Mouse (Mus musculus): ENCODE measurements around the gene 1700113H08Rik. TPM values are rescaled to one million over a fixed set of nuclear protein-coding genes. Genes with fewer than 3 reads are reported as not detected.

1700113H08Rik gene
- total RNA-seq, 1 experiment from 2014 or later, result not detected

DNA sequence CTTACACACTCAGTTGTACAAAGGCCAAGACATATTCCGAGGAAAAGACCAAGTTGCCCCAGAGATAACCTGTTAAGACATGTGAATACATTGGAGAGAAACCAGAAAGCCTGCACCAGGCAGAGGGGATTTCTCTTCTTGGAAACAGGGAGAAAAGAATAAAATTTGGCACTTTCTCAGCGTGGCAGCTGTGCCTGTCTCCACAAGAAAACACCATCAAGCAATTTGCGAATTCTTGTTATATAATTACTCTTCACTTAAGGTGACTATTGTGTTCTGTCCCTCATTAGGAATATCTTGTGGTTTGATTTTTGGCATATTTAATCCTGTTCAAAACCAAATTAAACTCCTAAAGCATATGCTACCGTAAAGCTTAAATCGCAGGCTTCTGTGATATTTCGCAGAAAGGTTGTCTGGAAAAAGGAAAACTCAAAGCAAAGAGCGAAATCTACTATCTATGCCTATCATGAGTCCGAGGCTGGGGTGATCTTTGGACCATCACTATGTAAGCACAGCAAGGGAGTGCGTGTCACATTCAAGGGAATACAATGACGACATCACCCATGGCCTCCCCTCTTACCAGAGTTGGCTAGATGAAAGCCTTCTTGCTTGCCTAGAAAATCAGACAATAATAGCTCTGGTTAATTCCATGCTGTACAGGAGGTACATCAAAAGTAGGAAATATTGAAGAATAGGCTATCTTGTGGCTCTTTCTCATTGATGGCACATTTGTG lies 51.4 kb downstream of the 1700113H08Rik start:
- ATAC-seq (replicated peaks in 1 of 2; ENCODE audit: insufficient read depth in 1 of 2, low FRiP score in 2 of 2, low TSS enrichment in 1 of 2, low read depth in 1 of 2, poor library complexity in 2 of 2, severe bottlenecking in 2 of 2), result no peak

DNA sequence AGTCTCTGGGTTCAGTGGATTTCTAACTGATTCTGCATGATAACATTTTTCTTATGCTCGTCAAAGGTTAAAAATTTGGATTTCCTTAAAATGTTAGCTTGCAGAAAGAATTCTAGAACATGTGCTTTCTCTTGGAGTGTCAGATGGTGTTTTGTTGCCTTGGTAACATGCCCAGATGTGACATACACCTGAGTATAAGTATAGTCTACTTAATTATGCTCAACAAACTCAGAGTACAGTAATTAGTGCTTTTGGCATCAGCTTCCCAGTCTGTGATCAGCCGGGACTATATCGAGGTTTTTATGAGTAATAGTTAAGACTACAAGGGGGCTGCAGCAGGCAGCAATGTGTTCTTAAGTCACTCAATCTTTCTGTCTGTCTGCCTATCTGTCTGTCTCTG lies 53.1 kb downstream of the 1700113H08Rik start:
- ATAC-seq (replicated peaks in 1 of 2; ENCODE audit: insufficient read depth in 1 of 2, low FRiP score in 2 of 2, low TSS enrichment in 1 of 2, low read depth in 1 of 2, poor library complexity in 2 of 2, severe bottlenecking in 2 of 2), result no peak

- no peak for ATAC-seq (replicated peaks in 1 of 2; ENCODE audit: insufficient read depth in 1 of 2, low FRiP score in 2 of 2, low TSS enrichment in 1 of 2, low read depth in 1 of 2, poor library complexity in 2 of 2, severe bottlenecking in 2 of 2)
Observed at GRCm38 (mm10) chr10:87125094-87125493, 67.2 kb downstream of the 1700113H08Rik start.

DNA sequence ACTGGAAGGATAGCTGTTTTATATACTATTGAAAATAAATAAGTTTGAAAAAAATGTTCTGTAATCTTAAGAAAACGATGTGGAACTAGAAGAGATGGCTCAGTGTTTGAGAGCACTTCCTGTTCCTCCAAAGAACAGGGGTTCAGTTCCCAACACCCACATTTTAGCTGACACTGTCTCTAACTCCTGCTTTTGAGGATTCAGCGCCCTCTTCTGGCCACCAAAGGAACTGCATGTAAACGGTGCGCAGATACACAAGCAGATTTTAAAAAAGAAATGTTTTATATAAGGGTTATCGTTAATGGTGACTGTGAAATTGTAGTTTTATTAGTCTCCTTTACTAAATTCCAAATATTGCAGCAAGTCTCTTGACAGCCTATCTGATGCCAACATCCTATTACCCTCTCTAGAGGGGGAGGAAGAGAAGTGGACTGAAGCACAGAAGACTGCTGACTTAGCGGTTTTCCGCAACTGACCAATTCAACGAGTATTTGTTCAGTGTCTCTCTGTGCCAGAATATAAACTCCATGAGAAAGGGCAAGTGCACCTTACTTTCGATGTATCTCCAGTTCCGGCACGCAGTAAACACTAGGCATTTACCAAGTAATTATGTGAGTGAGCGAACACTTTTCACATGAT lies 68.5 kb downstream of the 1700113H08Rik start:
- ATAC-seq (replicated peaks in 1 of 2; ENCODE audit: insufficient read depth in 1 of 2, low FRiP score in 2 of 2, low TSS enrichment in 1 of 2, low read depth in 1 of 2, poor library complexity in 2 of 2, severe bottlenecking in 2 of 2), result no peak

GRCm38 (mm10) chr10:87151050-87151449 lies 93.2 kb downstream of the 1700113H08Rik start:
- ATAC-seq (replicated peaks in 1 of 2; ENCODE audit: insufficient read depth in 1 of 2, low FRiP score in 2 of 2, low TSS enrichment in 1 of 2, low read depth in 1 of 2, poor library complexity in 2 of 2, severe bottlenecking in 2 of 2), result no peak

DNA sequence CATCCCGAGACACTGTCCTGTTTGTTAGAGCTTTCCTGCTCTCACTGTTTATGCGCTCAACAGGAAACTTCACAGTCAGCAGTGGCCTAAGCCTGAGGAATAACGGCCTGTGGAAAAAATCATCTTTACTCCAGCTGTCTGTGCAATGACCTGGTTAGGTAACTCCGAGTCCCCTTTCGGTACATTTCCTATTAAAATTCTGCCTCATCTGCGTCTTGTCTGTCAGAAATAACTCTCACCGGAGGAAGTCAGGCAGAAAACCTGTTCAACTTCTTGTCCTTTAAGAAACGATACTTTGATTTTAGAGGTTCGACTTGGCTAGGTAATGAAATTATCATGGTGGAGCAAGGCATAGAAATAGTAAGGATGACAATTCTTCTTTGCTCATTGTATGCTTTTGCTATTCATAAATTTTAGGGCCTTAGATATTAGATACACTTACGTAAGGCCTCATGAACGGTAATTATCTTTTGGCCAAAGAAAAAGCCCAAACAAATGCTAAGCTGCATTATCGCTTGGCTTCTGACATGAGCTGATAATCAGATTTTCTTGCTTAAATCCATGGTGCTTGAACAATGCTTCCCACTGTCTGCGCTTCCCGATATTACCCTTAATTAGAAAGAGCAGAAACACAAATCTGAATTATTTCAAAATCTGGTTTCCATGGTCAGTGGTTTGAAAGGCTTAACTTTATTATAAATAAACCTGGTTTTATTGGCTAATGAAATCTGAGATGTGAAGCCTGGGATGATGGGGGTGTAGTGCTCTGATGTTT lies 96.1 kb downstream of the 1700113H08Rik start:
- ATAC-seq (replicated peaks in 1 of 2; ENCODE audit: insufficient read depth in 1 of 2, low FRiP score in 2 of 2, low TSS enrichment in 1 of 2, low read depth in 1 of 2, poor library complexity in 2 of 2, severe bottlenecking in 2 of 2), result no peak

- no peak for ATAC-seq (replicated peaks in 1 of 2; ENCODE audit: insufficient read depth in 1 of 2, low FRiP score in 2 of 2, low TSS enrichment in 1 of 2, low read depth in 1 of 2, poor library complexity in 2 of 2, severe bottlenecking in 2 of 2)
Observed at GRCm38 (mm10) chr10:87159781-87160180, 101.9 kb downstream of the 1700113H08Rik start.

- ATAC-seq (replicated peaks in 1 of 2; ENCODE audit: insufficient read depth in 1 of 2, low FRiP score in 2 of 2, low TSS enrichment in 1 of 2, low read depth in 1 of 2, poor library complexity in 2 of 2, severe bottlenecking in 2 of 2), result no peak
Observed at GRCm38 (mm10) chr10:87196123-87196756, 138.4 kb downstream of the 1700113H08Rik start.

GRCm38 (mm10) chr10:87198720-87199119 lies 140.9 kb downstream of the 1700113H08Rik start:
- no peak for ATAC-seq (replicated peaks in 1 of 2; ENCODE audit: insufficient read depth in 1 of 2, low FRiP score in 2 of 2, low TSS enrichment in 1 of 2, low read depth in 1 of 2, poor library complexity in 2 of 2, severe bottlenecking in 2 of 2)

DNA sequence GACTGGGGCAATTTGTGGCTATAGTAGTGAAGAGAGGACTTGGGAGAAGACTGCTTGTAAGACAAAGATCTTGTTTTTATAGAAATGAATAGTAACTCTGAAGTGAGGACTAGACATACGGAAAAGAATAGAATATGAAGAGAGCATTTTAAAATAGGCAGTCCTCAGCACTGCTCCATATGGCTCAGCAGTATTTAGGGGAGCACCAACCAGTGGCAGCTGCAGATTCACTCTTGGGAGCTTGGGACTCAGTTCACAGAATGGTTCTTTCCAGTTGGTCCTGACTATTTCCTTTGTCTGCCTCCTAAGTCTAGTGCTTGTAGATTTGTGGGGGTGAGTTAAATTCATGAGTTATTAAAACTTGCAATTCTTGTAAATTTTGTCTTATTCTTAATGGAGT lies 151.6 kb downstream of the 1700113H08Rik start:
- ATAC-seq (replicated peaks in 1 of 2; ENCODE audit: insufficient read depth in 1 of 2, low FRiP score in 2 of 2, low TSS enrichment in 1 of 2, low read depth in 1 of 2, poor library complexity in 2 of 2, severe bottlenecking in 2 of 2), result no peak

DNA sequence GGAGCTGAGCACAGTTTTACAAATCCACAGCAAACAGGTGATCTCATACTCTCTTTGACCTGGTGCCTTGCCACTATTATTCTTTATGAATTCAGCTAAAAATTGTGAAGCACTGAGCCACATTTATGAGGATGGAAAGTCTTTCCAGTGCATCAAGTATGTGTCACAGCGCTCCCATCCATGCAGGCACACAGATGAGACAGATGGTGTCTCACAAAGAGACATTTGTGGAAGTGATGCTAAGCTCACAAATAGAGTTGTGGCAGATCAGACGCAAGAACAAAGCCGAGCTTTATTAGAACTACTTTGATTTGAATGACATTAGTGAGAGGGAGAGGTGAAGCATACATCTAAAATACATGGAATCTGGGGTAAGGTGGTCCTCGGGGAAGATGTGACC lies 153.2 kb downstream of the 1700113H08Rik start:
- ATAC-seq (replicated peaks in 1 of 2; ENCODE audit: insufficient read depth in 1 of 2, low FRiP score in 2 of 2, low TSS enrichment in 1 of 2, low read depth in 1 of 2, poor library complexity in 2 of 2, severe bottlenecking in 2 of 2), result no peak

- no peak for ATAC-seq (replicated peaks in 1 of 2; ENCODE audit: insufficient read depth in 1 of 2, low FRiP score in 2 of 2, low TSS enrichment in 1 of 2, low read depth in 1 of 2, poor library complexity in 2 of 2, severe bottlenecking in 2 of 2)
Observed at GRCm38 (mm10) chr10:87212854-87213253, 155.0 kb downstream of the 1700113H08Rik start.

DNA sequence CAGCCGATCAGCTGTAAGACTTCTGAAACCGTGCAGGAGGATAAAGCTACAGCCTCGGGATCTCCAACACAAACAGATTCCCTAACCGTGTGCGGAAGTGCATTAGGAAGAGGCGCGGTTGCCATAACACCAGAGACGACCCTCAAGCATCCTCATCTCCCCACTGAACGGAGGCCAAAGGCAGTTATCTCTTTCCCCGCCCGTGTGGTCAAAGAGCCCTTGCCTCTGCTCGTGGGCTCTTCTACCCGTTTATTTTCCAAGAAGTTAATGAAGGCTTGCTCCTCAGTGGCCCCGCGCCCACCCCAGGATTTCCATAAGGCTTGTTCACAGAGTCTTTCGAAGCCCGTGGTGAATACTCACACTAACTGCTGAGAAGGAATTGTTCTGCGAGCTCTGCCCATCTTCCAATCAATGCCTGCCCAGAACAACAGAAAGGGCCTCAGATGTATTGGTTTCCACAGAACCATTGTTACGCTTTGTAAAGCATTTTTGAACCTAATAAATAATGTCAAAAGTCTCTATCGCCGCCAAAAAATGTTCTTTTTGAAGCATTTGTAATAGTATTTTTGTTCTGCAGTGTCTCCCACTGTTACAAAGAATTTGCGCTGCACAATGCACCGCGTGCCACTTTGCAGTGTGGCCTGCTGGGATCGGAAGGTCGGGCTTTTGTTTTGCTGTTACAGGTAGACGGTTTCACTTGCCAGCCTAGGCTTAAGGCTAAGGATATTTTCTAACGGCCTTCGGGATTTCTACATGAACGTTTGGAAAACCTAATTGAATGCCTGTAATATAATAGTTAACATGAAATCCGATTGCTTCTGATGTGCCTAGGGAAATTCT lies 172.4 kb downstream of the 1700113H08Rik start:
- ATAC-seq (replicated peaks in 1 of 2; ENCODE audit: insufficient read depth in 1 of 2, low FRiP score in 2 of 2, low TSS enrichment in 1 of 2, low read depth in 1 of 2, poor library complexity in 2 of 2, severe bottlenecking in 2 of 2), result no peak

- ATAC-seq (replicated peaks in 1 of 2; ENCODE audit: insufficient read depth in 1 of 2, low FRiP score in 2 of 2, low TSS enrichment in 1 of 2, low read depth in 1 of 2, poor library complexity in 2 of 2, severe bottlenecking in 2 of 2), result no peak
Observed at GRCm38 (mm10) chr10:87239332-87240008, 181.6 kb downstream of the 1700113H08Rik start.

- ATAC-seq (replicated peaks in 1 of 2; ENCODE audit: insufficient read depth in 1 of 2, low FRiP score in 2 of 2, low TSS enrichment in 1 of 2, low read depth in 1 of 2, poor library complexity in 2 of 2, severe bottlenecking in 2 of 2), result no peak
Observed at GRCm38 (mm10) chr10:87271724-87272123, 213.9 kb downstream of the 1700113H08Rik start.

GRCm38 (mm10) chr10:87272133-87272622 lies 214.3 kb downstream of the 1700113H08Rik start:
- ATAC-seq (replicated peaks in 1 of 2; ENCODE audit: insufficient read depth in 1 of 2, low FRiP score in 2 of 2, low TSS enrichment in 1 of 2, low read depth in 1 of 2, poor library complexity in 2 of 2, severe bottlenecking in 2 of 2), result no peak
